Mouse (Mus musculus): ENCODE measurements around the gene Tmem184c. TPM values are rescaled to one million over a fixed set of nuclear protein-coding genes. Genes with fewer than 3 reads are reported as not detected.

The Tmem184c gene
- total RNA-seq, 2 experiments from 2014 or later = 14.4 to 15.4 TPM

GRCm38 (mm10) chr8:77549121-77549706 is 61.3 kb downstream of the Tmem184c start, which contains the start of gene Prmt9:
TSS of gene Prmt9 (plus strand) at chr8:77549397.
- intact Hi-C loops (cut with DNase I) = no loop called here
- peak; percentile 95 to 98 for DNase-seq

Other genes with a start within 250 kb of the Tmem184c start
- gene Arhgap10, start 92.7 kb downstream of the Tmem184c start, total RNA-seq (2021) = 10 to 100 TPM; 48.6 to 52.5 TPM
- gene Prmt9, start 61.3 kb downstream of the Tmem184c start, total RNA-seq (2021) = 10 to 100 TPM; 14.8 to 15.9 TPM
- 10 to 100 TPM; 57.6 to 64.8 TPM for gene Ednra, start 113.8 kb upstream of the Tmem184c start, total RNA-seq (2021)

Data from heart, postnatal 14 days (tissue).